Mouse (Mus musculus) central nervous system, embryonic 11.5 days (tissue): ENCODE measurements around the gene Slc35e1. TPM values are rescaled to one million over a fixed set of nuclear protein-coding genes. Genes with fewer than 3 reads are reported as not detected.

Source experiments
- polyA plus RNA-seq: library from polyadenylated mRNA; depleted of rRNA; stranded (reverse); fragments of >200 nt; gene quantifications from 2 replicates; pipeline ENCODE4 v1.2.3, GENCODE M21; 2012; rRNA removed

Gene Slc35e1
- 14.5 and 30.2 TPM in 2 replicates for polyA plus RNA-seq

DNA sequence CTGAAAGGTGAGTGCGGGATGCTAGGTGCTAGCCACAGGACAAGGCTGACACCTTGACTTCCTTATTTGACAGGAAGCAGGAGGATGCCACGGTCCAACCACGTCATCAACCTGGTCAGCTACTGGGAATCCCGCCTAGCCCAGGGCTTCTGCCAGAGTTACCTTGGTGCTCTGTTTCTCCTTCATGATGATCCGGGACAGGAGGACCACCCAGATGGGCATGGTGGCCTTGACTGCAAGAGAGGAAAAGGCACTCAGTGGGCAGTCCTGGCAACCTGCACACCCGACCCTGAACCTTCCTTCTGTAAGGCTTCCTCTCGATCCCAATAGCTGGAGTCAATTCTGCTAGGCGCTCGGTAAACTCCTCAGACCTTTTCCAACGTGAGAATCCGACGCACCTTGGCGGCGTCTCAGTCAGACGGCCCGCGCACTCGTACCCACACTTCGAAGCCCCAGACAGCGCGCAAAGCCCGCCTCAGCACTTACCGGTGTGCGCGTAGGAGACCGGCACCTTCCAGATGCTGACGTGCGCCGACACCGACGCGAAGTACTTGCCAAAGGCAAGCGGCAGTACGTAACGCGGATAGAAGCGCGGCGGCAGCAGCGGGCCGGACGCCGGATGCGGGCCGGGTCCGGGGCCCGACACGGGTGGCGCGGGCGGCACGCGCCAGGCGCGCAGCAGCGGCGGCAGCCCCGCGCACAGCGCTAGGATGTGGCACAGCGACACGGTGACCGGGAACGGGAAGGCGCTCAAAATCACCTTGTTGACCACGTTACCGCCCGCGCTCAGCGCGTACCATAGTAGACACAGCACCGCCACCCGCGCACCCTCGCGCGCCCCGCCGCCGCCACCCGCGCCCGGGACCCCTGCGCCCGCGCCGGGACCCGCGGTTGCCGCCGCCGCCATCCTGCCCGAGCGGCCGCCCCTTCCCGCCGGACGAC lies at the start of gene Slc35e1:
Slc35e1 (minus strand) TSS at position 935 of the 942 bp plus-strand sequence.

DNA sequence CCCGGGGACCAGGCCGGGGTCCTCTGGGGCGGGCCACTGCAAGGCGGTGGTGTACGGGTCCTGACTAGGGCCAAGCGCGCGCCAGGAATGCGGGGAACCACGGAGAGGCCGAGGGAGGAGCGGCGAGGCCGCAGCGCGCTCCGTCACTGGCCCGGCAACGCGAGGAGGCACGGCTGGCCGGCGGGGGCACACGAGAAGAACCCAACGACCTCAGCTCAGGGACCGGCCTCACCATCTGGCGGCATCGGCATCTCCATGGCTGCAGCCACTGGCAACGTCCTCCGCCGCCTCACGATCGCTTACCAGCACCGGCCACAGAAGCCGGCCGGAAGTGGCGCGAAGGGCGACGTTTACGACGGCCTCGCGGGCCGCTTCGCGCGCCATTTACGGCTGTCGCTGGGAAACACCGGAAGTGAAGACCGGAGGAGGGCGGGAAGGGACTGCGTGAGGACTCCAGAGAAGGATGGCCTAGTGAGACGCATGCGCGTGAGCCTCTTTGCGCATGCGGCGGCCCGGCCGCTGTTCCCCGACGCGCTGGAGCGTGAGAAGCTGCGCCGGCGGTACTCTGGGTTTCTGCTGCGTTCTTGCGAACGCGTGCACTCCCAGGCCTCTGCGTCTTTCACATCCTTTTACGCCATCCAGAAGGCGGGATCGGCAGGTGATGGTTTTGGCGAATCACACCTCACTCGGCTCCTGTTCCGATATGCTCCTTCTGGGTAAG lies 17.4 kb downstream of the Slc35e1 start, which contains the start of gene Cherp:
Cherp (minus strand) TSS at position 401 of the 721 bp plus-strand sequence.

DNA sequence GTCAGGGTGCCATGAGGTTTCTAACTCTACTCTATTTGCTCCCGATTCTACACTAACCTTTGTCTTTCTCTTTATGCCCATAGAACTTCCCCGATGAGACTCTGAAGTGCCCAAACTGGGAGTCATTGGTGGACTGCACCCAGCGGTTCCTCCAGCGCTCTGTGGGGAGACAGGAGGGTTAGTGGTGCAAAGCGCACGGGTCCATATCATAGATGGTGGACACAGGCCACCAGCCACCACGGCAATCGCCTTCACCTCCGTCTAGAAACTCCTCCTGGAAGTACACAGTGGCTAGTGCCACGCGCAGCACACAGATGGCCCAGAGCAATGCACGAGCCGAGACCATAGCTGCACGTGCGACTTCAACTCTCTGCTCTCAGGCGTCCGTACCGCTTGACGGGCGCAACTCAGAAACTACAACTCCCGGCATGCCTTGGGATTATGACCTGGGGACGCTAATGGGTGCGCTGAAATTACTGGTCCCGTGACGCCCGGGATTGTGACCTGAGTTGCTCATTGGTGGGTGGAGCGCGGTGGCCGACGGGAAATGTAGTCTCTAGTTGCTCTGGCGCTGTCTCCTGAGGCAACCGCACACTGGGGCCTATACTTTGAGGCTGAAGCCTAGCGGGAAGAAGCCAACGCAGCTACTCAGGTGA lies 48.9 kb downstream of the Slc35e1 start, which contains the start of the genes Calr3 and 1700030K09Rik:
Calr3 (minus strand) TSS at position 533 of the 656 bp plus-strand sequence.
1700030K09Rik (plus strand) TSS at position 543 of the 656 bp plus-strand sequence.

Other genes starting within 250 kb of the Slc35e1 start
- 31.6 and 43.2 TPM in 2 replicates for gene Gm10282, start 187.4 kb downstream of the Slc35e1 start, polyA plus RNA-seq
- gene Klf2, start 173.6 kb downstream of the Slc35e1 start, polyA plus RNA-seq = 6.4 and 7.1 TPM in 2 replicates
- 76.5 and 107 TPM in 2 replicates for gene Eps15l1, start 71.2 kb downstream of the Slc35e1 start, polyA plus RNA-seq
- 0.72 and 1.4 TPM in 2 replicates for gene Calr3, start 48.7 kb downstream of the Slc35e1 start, polyA plus RNA-seq
- 9.6 and 12.4 TPM in 2 replicates for gene 1700030K09Rik, start 48.7 kb downstream of the Slc35e1 start, polyA plus RNA-seq
- 66.8 and 99.9 TPM in 2 replicates for gene Cherp, start 17.4 kb downstream of the Slc35e1 start, polyA plus RNA-seq
- gene Med26, start 55.7 kb upstream of the Slc35e1 start, polyA plus RNA-seq = 13.7 and 13.8 TPM in 2 replicates
- 42.5 and 69.5 TPM in 2 replicates for gene Smim7, start 78.5 kb upstream of the Slc35e1 start, polyA plus RNA-seq
- 10.0 and 17.2 TPM in 2 replicates for gene Tmem38a, start 79.4 kb upstream of the Slc35e1 start, polyA plus RNA-seq
- 0.16 and 0.21 TPM in 2 replicates for gene Nwd1, start 154.1 kb upstream of the Slc35e1 start, polyA plus RNA-seq
- 171 and 186 TPM in 2 replicates for gene Sin3b, start 230.7 kb upstream of the Slc35e1 start, polyA plus RNA-seq